Mouse (Mus musculus) hematopoietic multipotent progenitor cell, adult 10-12 weeks (in vitro differentiated cells): Measurements from ENCODE around the gene Gdi2. TPM values are rescaled to one million over a fixed set of nuclear protein-coding genes. Genes with fewer than 3 reads are reported as not detected.

Experiments
- polyA plus RNA-seq: library from polyadenylated mRNA; stranded (reverse); fragments of >175 nt; gene quantifications from 2 replicates; pipeline ENCODE4 v1.2.3, GENCODE M21; 2012; ENCODE audit warnings: low replicate concordance

Gdi2 gene
- polyA plus RNA-seq = 402 and 471 TPM in 2 replicates

GRCm38 (mm10) chr13:3537594-3538222 is at the start of gene Gdi2:
TSS of gene Gdi2 (plus strand) at chr13:3538063.

GRCm38 (mm10) chr13:3610795-3611438 is 73.1 kb downstream of the Gdi2 start, which contains the start of gene Fam208b:
TSS of gene Fam208b (minus strand) at chr13:3611108.

Other genes starting within 250 kb of the Gdi2 start
- gene Fam208b, start 73.0 kb downstream of the Gdi2 start, polyA plus RNA-seq = 5.6 and 11.9 TPM in 2 replicates
- gene Asb13, start 96.0 kb downstream of the Gdi2 start, polyA plus RNA-seq = 7.5 and 10.7 TPM in 2 replicates